Mouse (Mus musculus) lung, postnatal 0 days (tissue): ENCODE data around the gene Csnk1g2. TPM values are rescaled to one million over a fixed set of nuclear protein-coding genes. Genes with fewer than 3 reads are reported as not detected.

Experiments used
- ATAC-seq: fragments of 200-750 bp; cut with Nextera tagmentation; 2 replicates; pipeline ENCODE4 v1.8.0; 2017; ENCODE audit warnings: moderate library complexity
- DNase-seq: peaks from one replicate; pipeline ENCODE4 v3.0.0-alpha.2; 2016; ENCODE audit warnings: low spot score
- H3K27ac ChIP-seq: fragments of 300-500 bp; sonication (generic); 2 replicates; pipeline ENCODE4 v1.5.1; 2014; ENCODE audit warnings: antibody characterized with exemption, mild to moderate bottlenecking, low read length, mixed read lengths
- H3K27me3 ChIP-seq: fragments of 300-500 bp; sonication (generic); replicated peaks from 2 replicates; pipeline ENCODE4 v1.6.1; 2014; ENCODE audit warnings: low read length, mixed read lengths; ENCODE audit not compliant: insufficient read depth
- H3K36me3 ChIP-seq: fragments of 300-500 bp; sonication (generic); 2 replicates; pipeline ENCODE4 v1.6.1; 2014; ENCODE audit warnings: low read length, mixed read lengths; ENCODE audit not compliant: insufficient read depth
- H3K4me1 ChIP-seq: fragments of 300-500 bp; sonication (generic); 2 replicates; pipeline ENCODE4 v1.6.1; 2014; ENCODE audit warnings: antibody characterized with exemption, low read depth, low read length, mixed read lengths; ENCODE audit not compliant: insufficient read depth
- H3K4me2 ChIP-seq: fragments of 300-500 bp; sonication (generic); replicated peaks from 2 replicates; pipeline ENCODE4 v1.6.1; 2014; ENCODE audit warnings: low read depth, mild to moderate bottlenecking, low read length, moderate library complexity, mixed read lengths
- H3K4me3 ChIP-seq: fragments of 300-500 bp; sonication (generic); 2 replicates; pipeline ENCODE4 v1.5.1; 2014; ENCODE audit warnings: low read depth, low read length
- H3K9ac ChIP-seq: fragments of 300-500 bp; sonication (generic); replicated peaks from 2 replicates; pipeline ENCODE4 v1.6.1; 2014; ENCODE audit warnings: low read depth, mild to moderate bottlenecking
- H3K9me3 ChIP-seq: fragments of 300-500 bp; sonication (generic); 2 replicates; pipeline ENCODE4 v1.6.1; 2016; ENCODE audit warnings: low read length, mixed read lengths
- CTCF ChIP-seq: IDR thresholded peaks from 2 replicates; pipeline ENCODE4 v1.5.1; 2016; ENCODE audit warnings: antibody characterized with exemption, mild to moderate bottlenecking
- EP300 ChIP-seq: IDR thresholded peaks from 2 replicates; pipeline ENCODE4 v1.6.1; 2016; ENCODE audit warnings: antibody characterized with exemption, mild to moderate bottlenecking, control low read depth
- WGBS: fragments of 180-500 bp; shearing (Covaris S2); extraction: QIAGEN DNeasy Blood & Tissue Kit; methylation state at CpG from one replicate; pipeline ENCODE4 v1.1.7; 2014; 5-methylcytosine and 5-hydroxymethylcytosine counted together
- polyA plus RNA-seq: library from polyadenylated mRNA; unstranded; fragments of >200 nt; fragmentation: Nextera tagmentation; extraction: Ambion mirVana; gene quantifications from 2 replicates; pipeline ENCODE4 v1.2.1, GENCODE M21; 2015

The Csnk1g2 gene
- polyA plus RNA-seq, 1 experiment from 2014 or later, result 111 TPM

GRCm38 (mm10) chr10:80577195-80578130, 45.2 kb upstream of the Csnk1g2 start, which contains the start of gene Klf16:
Klf16 (minus strand) TSS chr10:80577321.
- TF ChIP-seq EP300, result no peak
- no peak for TF ChIP-seq CTCF
- DNase-seq, result peak; percentile 97
- H3K4me2 ChIP-seq, result peak within 1 kb of the TSS; percentile 97
- no peaks in the 10 kb centered on the region for H3K9me3 ChIP-seq
- H3K4me1 ChIP-seq, result peaks cover 7% of the 10 kb centered on the region
- H3K27ac ChIP-seq, result peak within 1 kb of the TSS; percentile 82
- H3K27me3 ChIP-seq, result no peaks in the 10 kb centered on the region
- under 1% methylated on average over 47 of the region's 97 CpGs for WGBS
- H3K4me3 ChIP-seq, result peak within 1 kb of the TSS; percentile 74
- no peaks in the 10 kb centered on the region for H3K36me3 ChIP-seq
- H3K9ac ChIP-seq, result peak within 1 kb of the TSS; percentile 48
- ATAC-seq, result peak; percentile 89

GRCm38 (mm10) chr10:80578131-80578750, 44.4 kb upstream of the Csnk1g2 start:
- H3K9ac ChIP-seq, result no peak overlapping the region
- H3K27ac ChIP-seq, result peak overlapping the region; percentile 82
- peak overlapping the region; percentile 97 for H3K4me2 ChIP-seq
- TF ChIP-seq EP300, result no peak
- peak; percentile 90 for TF ChIP-seq CTCF
- peaks cover 7% of the 10 kb centered on the region for H3K4me1 ChIP-seq
- no peaks in the 10 kb centered on the region for H3K9me3 ChIP-seq
- ATAC-seq (peak; percentile 49), DNase-seq (peak; percentile 91)
- H3K36me3 ChIP-seq, result no peaks in the 10 kb centered on the region
- H3K4me3 ChIP-seq, result peak overlapping the region; percentile 74
- no peaks in the 10 kb centered on the region for H3K27me3 ChIP-seq
- WGBS, result 0% methylated on average over 29 of the region's 29 CpGs

- peak; percentile 14; the same call in 1 of the 2 replicates for ATAC-seq
- 8% methylated on average over 8 of the region's 8 CpGs for WGBS
- Histone ChIP-seq H3K27me3 (no peaks in the 10 kb centered on the region), H3K27ac (peak overlapping the region; percentile 82), H3K9me3 (no peaks in the 10 kb centered on the region), H3K9ac (no peak overlapping the region), H3K4me3 (0 out of 2 replicates have a peak overlapping the region, but pooled peaks have one; percentile 74), H3K4me1 (peaks cover 7% of the 10 kb centered on the region), H3K4me2 (peak overlapping the region; percentile 97; the same call in 1 of the 2 replicates), H3K36me3 (no peaks in the 10 kb centered on the region)
- TF ChIP-seq EP300 (no peak), CTCF (peak; percentile 77)
- DNase-seq, result peak; percentile 85
Observed at GRCm38 (mm10) chr10:80578911-80579310, 43.7 kb upstream of the Csnk1g2 start.

- DNase-seq, result no peak
- Histone ChIP-seq H3K36me3 (no peaks in the 10 kb centered on the region), H3K9me3 (no peaks in the 10 kb centered on the region), H3K4me2 (no peak overlapping the region), H3K27ac (no peak overlapping the region), H3K9ac (no peak overlapping the region), H3K27me3 (no peaks in the 10 kb centered on the region), H3K4me3 (no peak overlapping the region), H3K4me1 (peaks cover 10% of the 10 kb centered on the region; the same call in 1 of the 2 replicates)
- no peak for TF ChIP-seq CTCF
- no peak for TF ChIP-seq EP300
- 83% methylated on average over 5 of the region's 5 CpGs for WGBS
- no peak for ATAC-seq
Observed at GRCm38 (mm10) chr10:80583047-80583446, 39.6 kb upstream of the Csnk1g2 start.

- Histone ChIP-seq H3K4me3 (no peak overlapping the region), H3K9ac (no peak overlapping the region), H3K9me3 (no peaks in the 10 kb centered on the region), H3K36me3 (no peaks in the 10 kb centered on the region), H3K4me2 (no peak overlapping the region), H3K27me3 (no peaks in the 10 kb centered on the region), H3K4me1 (peaks cover 18% of the 10 kb centered on the region; the same call in 1 of the 2 replicates), H3K27ac (peak overlapping the region; percentile 38; the same call in 1 of the 2 replicates)
- 44% methylated on average over 12 of the region's 12 CpGs for WGBS
- DNase-seq, result no peak
- ATAC-seq, result 0 out of 2 replicates have a peak, but pooled peaks have one; percentile 5
- TF ChIP-seq CTCF, result no peak
- no peak for TF ChIP-seq EP300
Observed at GRCm38 (mm10) chr10:80584045-80584488, 38.6 kb upstream of the Csnk1g2 start.
